Mouse (Mus musculus): ENCODE results near the gene Srgap3.

DNA sequence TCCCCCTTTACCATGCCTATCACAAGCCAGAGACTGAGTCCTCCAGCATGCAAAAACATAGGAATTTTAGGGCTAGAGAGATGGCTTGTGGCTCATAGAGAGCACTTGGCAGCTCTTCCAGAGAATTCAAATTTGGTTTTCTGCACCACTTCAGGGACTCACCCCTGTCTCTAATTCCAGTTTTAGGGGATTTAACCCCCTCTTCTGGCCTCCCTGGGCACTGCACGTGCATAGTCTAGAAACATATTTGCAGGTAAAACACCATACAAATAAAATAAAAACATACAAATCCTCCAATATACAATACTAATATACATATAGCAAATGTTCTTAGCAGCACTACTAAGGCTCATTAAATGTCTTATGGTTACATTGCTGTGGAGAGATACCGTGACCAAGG is 4.2 kb upstream of the Srgap3 start:
- peak; percentile 75 for TF ChIP-seq CTCF (conservative IDR thresholded peaks at IDR 0.05; ENCODE audit: low read length)
- TF ChIP-seq POU5F1 (IDR thresholded peaks at IDR 0.05; ENCODE audit: borderline replicate concordance, low read length): no peak

Measured in E14TG2a.4 (cell line).